Comparison of ENCODE assay signal across 8 mouse cellular contexts in the genomic region with DNA sequence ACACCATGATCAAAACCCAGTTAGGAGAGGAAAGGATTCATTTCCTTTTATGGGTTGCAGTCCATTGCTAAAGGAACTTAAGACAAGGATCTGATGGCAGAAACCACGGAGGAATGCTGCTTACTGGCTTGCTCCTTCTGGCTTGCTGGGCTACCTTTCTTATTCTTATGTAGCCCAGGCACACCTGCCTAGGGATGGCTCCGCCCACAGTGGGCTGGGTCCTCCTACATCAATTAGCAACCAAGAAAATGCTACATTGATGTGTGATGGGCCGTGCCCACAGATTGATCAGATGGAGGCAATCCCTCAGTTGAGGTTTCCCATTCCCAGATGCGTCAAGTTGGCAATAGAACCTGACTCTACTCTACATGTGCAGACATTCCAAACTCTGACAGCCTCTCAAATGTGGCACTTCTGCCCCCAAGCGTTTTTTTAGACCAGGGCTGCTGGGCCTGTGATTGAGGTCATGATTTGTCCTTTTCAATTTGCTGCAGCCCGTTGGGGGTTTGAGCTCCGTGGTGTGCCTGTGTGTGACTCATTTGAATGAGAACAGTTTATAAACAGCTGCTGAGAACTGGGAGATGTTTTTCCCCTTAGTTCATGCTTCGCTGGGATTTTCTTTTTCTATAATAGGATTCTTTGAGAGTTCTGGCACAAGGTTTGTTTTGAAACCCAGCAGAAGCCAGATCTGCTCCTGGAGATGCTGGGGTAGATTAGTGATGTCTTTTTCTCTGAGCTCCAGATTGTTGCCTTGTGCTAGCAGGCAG.
DNase-seq lines count a peak whose midpoint lies in the region; ATAC-seq and TF ChIP-seq lines count a peak whose summit lies in the region.

No protein-coding gene starts in this region.

- DNase-seq in lung, embryonic 14.5 days = no peak
- no peak for DNase-seq in lung, postnatal 14 days
- peak; percentile 13 for DNase-seq in left cerebral cortex, postnatal 4 days
- peak; percentile 91 for DNase-seq in telencephalon, adult 2 months (ENCODE audit: low read depth, low spot score)
- no peak for DNase-seq in natural killer cell, adult 2 months (ENCODE audit: low spot score in 2 of 2)
- DNase-seq in ovary, postnatal 36 days (ENCODE audit: low spot score) = no peak

- intact Hi-C loops in left cerebral cortex, postnatal 4 days (cut with DNase I) = no loop called here

- no peaks in the 10 kb centered on the region for H3K36me3 ChIP-seq in lung, embryonic 14.5 days (ENCODE audit: insufficient read depth)
- H3K36me3 ChIP-seq in embryonic facial prominence, embryonic 15.5 days = no peaks in the 10 kb centered on the region
- H3K36me3 ChIP-seq in hindbrain, embryonic 13.5 days = no peaks in the 10 kb centered on the region

- WGBS in lung, embryonic 14.5 days = 52% methylated on average over 8 of the region's 8 CpGs
- WGBS in embryonic facial prominence, embryonic 15.5 days = 37% methylated on average over 8 of the region's 8 CpGs
- 41% methylated on average over 8 of the region's 8 CpGs for WGBS in hindbrain, embryonic 13.5 days

- no peaks in the 10 kb centered on the region for H3K9me3 ChIP-seq in lung, embryonic 14.5 days (ENCODE audit: low read depth, low read length)
- no peaks in the 10 kb centered on the region for H3K9me3 ChIP-seq in embryonic facial prominence, embryonic 15.5 days (replicated peaks)
- no peaks in the 10 kb centered on the region for H3K9me3 ChIP-seq in hindbrain, embryonic 13.5 days

- ATAC-seq in lung, embryonic 14.5 days (ENCODE audit: insufficient read depth) = no peak
- ATAC-seq in embryonic facial prominence, embryonic 15.5 days (ENCODE audit: insufficient number of reproducible peaks, low FRiP score, low TSS enrichment, low read depth) = no peak
- no peak for ATAC-seq in hindbrain, embryonic 13.5 days (ENCODE audit: low FRiP score)

- no peak overlapping the region for H3K4me3 ChIP-seq in lung, embryonic 14.5 days (ENCODE audit: low read depth, low read length)
- H3K4me3 ChIP-seq in embryonic facial prominence, embryonic 15.5 days (replicated peaks) = no peak overlapping the region
- no peak overlapping the region for H3K4me3 ChIP-seq in hindbrain, embryonic 13.5 days

- no peak for TF ChIP-seq CTCF in lung, embryonic 14.5 days (IDR thresholded peaks at IDR 0.05; ENCODE audit: low read depth)

- H3K27me3 ChIP-seq in lung, embryonic 14.5 days (ENCODE audit: insufficient read depth, low read length) = no peaks in the 10 kb centered on the region
- no peaks in the 10 kb centered on the region for H3K27me3 ChIP-seq in embryonic facial prominence, embryonic 15.5 days
- H3K27me3 ChIP-seq in hindbrain, embryonic 13.5 days = no peaks in the 10 kb centered on the region

- no peak overlapping the region for H3K9ac ChIP-seq in lung, embryonic 14.5 days
- H3K9ac ChIP-seq in embryonic facial prominence, embryonic 15.5 days = no peak overlapping the region
- H3K9ac ChIP-seq in hindbrain, embryonic 13.5 days = no peak overlapping the region

- peak overlapping the region; percentile 30; the same call in 1 of the 2 replicates for H3K27ac ChIP-seq in lung, embryonic 14.5 days (ENCODE audit: low read depth)
- peak overlapping the region; percentile 30; the same call in 1 of the 2 replicates for H3K27ac ChIP-seq in embryonic facial prominence, embryonic 15.5 days (replicated peaks)
- peak overlapping the region; percentile 69 for H3K27ac ChIP-seq in hindbrain, embryonic 13.5 days

- H3K4me2 ChIP-seq in lung, embryonic 14.5 days = no peak overlapping the region
- H3K4me2 ChIP-seq in embryonic facial prominence, embryonic 15.5 days (replicated peaks) = no peak overlapping the region
- H3K4me2 ChIP-seq in hindbrain, embryonic 13.5 days = no peak overlapping the region

- no peaks in the 10 kb centered on the region for H3K4me1 ChIP-seq in lung, embryonic 14.5 days (ENCODE audit: insufficient read depth)
- no peaks in the 10 kb centered on the region for H3K4me1 ChIP-seq in embryonic facial prominence, embryonic 15.5 days
- H3K4me1 ChIP-seq in hindbrain, embryonic 13.5 days (replicated peaks) = peaks cover 30% of the 10 kb centered on the region

Comparison
In these comparisons a context has a peak if more than half of its experiments do, and no peak if none do; other contexts are left out.
1. DNase-seq: peak in left cerebral cortex, postnatal 4 days (single experiment) and telencephalon, adult 2 months (single experiment); none in lung, embryonic 14.5 days (single experiment), lung, postnatal 14 days (single experiment), natural killer cell, adult 2 months (0 of 2) and ovary, postnatal 36 days (single experiment).
2. Peak in every context shown above with its lines, with median percentiles within 50 percentile points of each other: H3K27ac ChIP-seq.